Mouse (Mus musculus): ENCODE measurements around the gene Smim12. TPM values are rescaled to one million over a fixed set of nuclear protein-coding genes. Genes with fewer than 3 reads are reported as not detected.
A peak's percentile ranks its signal among the peaks of the same experiment; 100 is the strongest.

Smim12 gene
- 53.7 and 56.6 TPM in 2 replicates for polyA plus RNA-seq (2015; fragmentation: Nextera tagmentation; extraction: Ambion mirVana)

GRCm38 (mm10) chr4:127243552-127243951, at the start of gene Smim12:
TSS of gene Smim12 (plus strand) at chr4:127243784.
- peak within 1 kb of the TSS; percentile 61; the same call in 1 of the 2 replicates for H3K27ac ChIP-seq (replicated peaks)

GRCm38 (mm10) chr4:127194477-127195269, 48.9 kb upstream of the Smim12 start:
- no peak overlapping the region for H3K4me3 ChIP-seq
- no peak overlapping the region for H3K9ac ChIP-seq
- no peaks in the 10 kb centered on the region for H3K27me3 ChIP-seq
- peak overlapping the region; percentile 3; the same call in 1 of the 2 replicates for H3K27ac ChIP-seq (replicated peaks)
- 68% methylated on average over 25 of the region's 25 CpGs for WGBS
- peaks cover 5% of the 10 kb centered on the region; the same call in 1 of the 2 replicates for H3K36me3 ChIP-seq
- 0 out of 2 replicates have a peak, but pooled peaks have one; percentile 17 for ATAC-seq (ENCODE audit: low FRiP score, low read depth)
- no peak overlapping the region for H3K4me2 ChIP-seq
- H3K4me1 ChIP-seq (replicated peaks): peaks cover 22% of the 10 kb centered on the region
- H3K9me3 ChIP-seq: no peaks in the 10 kb centered on the region

More at GRCm38 (mm10) chr4:127243552-127243951, at the start of gene Smim12:
- Histone ChIP-seq H3K36me3 (peaks cover 11% of the 10 kb centered on the region), H3K4me1 (replicated peaks) (peaks cover 17% of the 10 kb centered on the region), H3K4me3 (peak within 1 kb of the TSS; percentile 90), H3K27me3 (no peaks in the 10 kb centered on the region), H3K9me3 (no peaks in the 10 kb centered on the region), H3K9ac (peak within 1 kb of the TSS; percentile 87), H3K4me2 (peak within 1 kb of the TSS; percentile 87)
- WGBS: under 1% methylated on average over 29 of the region's 29 CpGs
- peak; percentile 94 for ATAC-seq (ENCODE audit: low FRiP score, low read depth)

DNA sequence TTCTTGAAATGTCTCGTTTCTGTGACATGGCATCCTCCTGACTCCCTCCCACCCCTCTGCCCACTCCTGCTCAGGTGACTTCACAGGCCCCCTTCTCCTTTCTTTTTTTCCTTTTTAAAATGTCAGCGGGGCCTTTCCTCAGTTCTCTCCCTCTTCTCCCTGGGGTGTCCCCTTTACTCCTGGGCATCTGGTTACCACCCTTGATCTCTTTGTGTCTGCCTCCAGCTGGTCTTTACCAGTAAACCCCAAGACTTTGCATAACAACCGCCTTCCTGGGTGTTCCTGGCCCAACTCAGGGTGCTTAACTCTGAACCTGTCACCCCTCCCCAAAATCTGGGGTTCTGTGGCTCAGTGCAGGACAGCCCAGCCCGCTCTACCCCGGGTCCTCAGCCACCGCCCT, 45.0 kb upstream of the Smim12 start:
- Histone ChIP-seq H3K36me3 (peaks cover 11% of the 10 kb centered on the region), H3K9ac (no peak overlapping the region), H3K4me3 (no peak overlapping the region), H3K4me1 (replicated peaks) (peaks cover 14% of the 10 kb centered on the region), H3K9me3 (no peaks in the 10 kb centered on the region), H3K27ac (replicated peaks) (no peak overlapping the region), H3K27me3 (no peaks in the 10 kb centered on the region), H3K4me2 (no peak overlapping the region)
- 34% methylated on average over 6 of the region's 6 CpGs for WGBS
- ATAC-seq (ENCODE audit: low FRiP score, low read depth): 0 out of 2 replicates have a peak, but pooled peaks have one; percentile 17

DNA sequence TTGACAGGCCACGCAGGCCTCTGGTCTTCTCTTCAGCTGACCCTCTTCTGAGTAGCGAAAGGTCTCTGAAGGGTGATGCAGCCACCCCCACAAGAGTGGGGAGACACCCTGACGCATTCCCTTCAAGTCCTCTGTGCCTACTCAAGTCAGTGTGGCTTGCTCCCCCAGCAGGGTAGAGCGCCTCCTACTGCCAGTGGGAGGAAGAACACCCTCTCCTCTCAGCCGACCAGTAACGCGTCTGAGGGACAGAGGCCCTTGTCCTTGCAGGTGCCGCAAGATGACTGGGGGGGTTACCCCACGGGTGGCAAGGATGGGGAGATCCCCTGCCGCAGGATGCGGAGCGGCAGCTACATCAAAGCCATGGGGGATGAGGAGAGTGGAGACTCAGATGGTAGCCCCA, 44.2 kb upstream of the Smim12 start:
- Histone ChIP-seq H3K27ac (replicated peaks) (no peak overlapping the region), H3K4me3 (no peak overlapping the region), H3K9ac (no peak overlapping the region), H3K4me2 (no peak overlapping the region), H3K9me3 (no peaks in the 10 kb centered on the region), H3K4me1 (replicated peaks) (peaks cover 6% of the 10 kb centered on the region; the same call in 1 of the 2 replicates), H3K27me3 (no peaks in the 10 kb centered on the region), H3K36me3 (peaks cover 11% of the 10 kb centered on the region)
- 64% methylated on average over 12 of the region's 12 CpGs for WGBS
- ATAC-seq (ENCODE audit: low FRiP score, low read depth): no peak

DNA sequence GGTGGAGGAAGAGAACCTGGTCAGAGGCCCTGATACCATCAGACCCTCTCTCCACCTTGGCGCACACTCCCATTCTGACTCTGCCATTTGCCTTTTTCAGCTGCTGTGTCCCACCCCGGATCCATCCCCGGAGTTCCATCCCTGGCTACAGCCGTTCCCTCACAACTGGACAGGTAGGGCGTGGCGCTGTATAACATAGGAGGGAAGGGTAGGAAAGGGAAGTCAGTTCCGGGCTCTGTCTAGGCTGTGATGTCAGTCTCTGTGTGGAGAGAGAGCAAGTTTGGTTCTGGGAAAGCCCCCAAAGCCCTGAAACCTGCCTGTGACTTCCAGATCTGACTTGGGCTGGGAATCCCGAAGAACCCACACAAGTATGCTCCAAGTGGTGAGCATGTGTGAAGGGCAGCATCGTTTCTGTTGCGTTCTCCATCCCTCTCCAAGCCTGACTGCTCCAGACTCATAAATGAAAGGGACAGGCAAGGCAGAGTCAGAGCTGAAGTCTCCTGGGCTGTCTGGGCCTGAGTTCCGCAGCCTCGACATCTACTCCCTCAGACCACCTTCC, 43.3 kb upstream of the Smim12 start:
- H3K4me2 ChIP-seq: no peak overlapping the region
- H3K4me3 ChIP-seq: no peak overlapping the region
- H3K36me3 ChIP-seq: peaks cover 11% of the 10 kb centered on the region
- 91% methylated on average over 12 of the region's 12 CpGs for WGBS
- no peak overlapping the region for H3K9ac ChIP-seq
- H3K27me3 ChIP-seq: no peaks in the 10 kb centered on the region
- no peak overlapping the region for H3K27ac ChIP-seq (replicated peaks)
- ATAC-seq (ENCODE audit: low FRiP score, low read depth): no peak; the same call in 1 of the 2 replicates
- no peaks in the 10 kb centered on the region for H3K9me3 ChIP-seq
- no peaks in the 10 kb centered on the region for H3K4me1 ChIP-seq (replicated peaks)

GRCm38 (mm10) chr4:127200769-127201617, 42.6 kb upstream of the Smim12 start:
- Histone ChIP-seq H3K9me3 (no peaks in the 10 kb centered on the region), H3K4me2 (no peak overlapping the region), H3K4me1 (replicated peaks) (no peaks in the 10 kb centered on the region), H3K27me3 (no peaks in the 10 kb centered on the region), H3K4me3 (no peak overlapping the region), H3K27ac (replicated peaks) (no peak overlapping the region), H3K9ac (no peak overlapping the region), H3K36me3 (peaks cover 6% of the 10 kb centered on the region; the same call in 1 of the 2 replicates)
- WGBS: 70% methylated on average over 13 of the region's 13 CpGs
- ATAC-seq (ENCODE audit: low FRiP score, low read depth): no peak

- 82% methylated on average over 1 of the region's 1 CpGs for WGBS
- H3K4me3 ChIP-seq: no peak overlapping the region
- no peak for ATAC-seq (ENCODE audit: low FRiP score, low read depth)
- H3K4me2 ChIP-seq: no peak overlapping the region
- H3K27ac ChIP-seq (replicated peaks): no peak overlapping the region
- no peaks in the 10 kb centered on the region for H3K4me1 ChIP-seq (replicated peaks)
- H3K36me3 ChIP-seq: peaks cover 6% of the 10 kb centered on the region; the same call in 1 of the 2 replicates
- no peaks in the 10 kb centered on the region for H3K9me3 ChIP-seq
- no peaks in the 10 kb centered on the region for H3K27me3 ChIP-seq
- no peak overlapping the region for H3K9ac ChIP-seq
Observed at GRCm38 (mm10) chr4:127203081-127203480, 40.5 kb upstream of the Smim12 start.

DNA sequence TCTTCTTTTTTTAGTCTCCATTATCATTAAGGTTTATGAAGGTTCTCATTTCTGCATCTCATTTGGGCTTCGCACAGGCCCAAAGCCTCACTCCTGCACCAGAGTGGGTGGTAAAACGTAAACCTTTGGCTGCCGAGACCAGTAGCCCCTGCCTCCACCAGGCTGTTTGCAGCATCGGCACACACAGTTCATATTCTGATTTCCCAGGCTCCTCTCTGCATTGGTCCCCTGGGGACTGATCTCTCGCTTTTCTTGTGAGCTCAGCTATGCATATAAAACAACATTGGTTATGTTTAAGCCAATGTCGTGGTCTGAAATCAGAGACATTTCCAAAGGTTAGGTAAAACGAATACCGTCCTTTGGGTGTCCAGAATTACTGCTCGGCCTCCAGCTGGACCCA, 32.3 kb upstream of the Smim12 start:
- 46% methylated on average over 9 of the region's 9 CpGs for WGBS
- H3K9ac ChIP-seq: no peak overlapping the region
- H3K4me2 ChIP-seq: no peak overlapping the region
- H3K36me3 ChIP-seq: no peaks in the 10 kb centered on the region
- no peak for ATAC-seq (ENCODE audit: low FRiP score, low read depth)
- H3K4me1 ChIP-seq (replicated peaks): peaks cover 14% of the 10 kb centered on the region
- no peak overlapping the region for H3K4me3 ChIP-seq
- H3K27me3 ChIP-seq: no peaks in the 10 kb centered on the region
- peak overlapping the region; percentile 71 for H3K27ac ChIP-seq (replicated peaks)
- no peaks in the 10 kb centered on the region for H3K9me3 ChIP-seq

GRCm38 (mm10) chr4:127214510-127214909, 29.1 kb upstream of the Smim12 start:
- peaks cover 14% of the 10 kb centered on the region for H3K4me1 ChIP-seq (replicated peaks)
- H3K36me3 ChIP-seq: no peaks in the 10 kb centered on the region
- WGBS: 18% methylated on average over 28 of the region's 28 CpGs
- 0 out of 2 replicates have a peak, but pooled peaks have one; percentile 50 for ATAC-seq (ENCODE audit: low FRiP score, low read depth)
- no peak overlapping the region for H3K4me2 ChIP-seq
- H3K4me3 ChIP-seq: no peak overlapping the region
- no peaks in the 10 kb centered on the region for H3K27me3 ChIP-seq
- H3K9ac ChIP-seq: no peak overlapping the region
- no peak overlapping the region for H3K27ac ChIP-seq (replicated peaks)
- H3K9me3 ChIP-seq: no peaks in the 10 kb centered on the region

- Histone ChIP-seq H3K4me1 (replicated peaks) (peaks cover 14% of the 10 kb centered on the region), H3K4me2 (no peak overlapping the region), H3K9ac (no peak overlapping the region), H3K4me3 (no peak overlapping the region), H3K36me3 (no peaks in the 10 kb centered on the region), H3K27ac (replicated peaks) (no peak overlapping the region), H3K27me3 (no peaks in the 10 kb centered on the region), H3K9me3 (no peaks in the 10 kb centered on the region)
- WGBS: 59% methylated on average over 11 of the region's 11 CpGs
- no peak for ATAC-seq (ENCODE audit: low FRiP score, low read depth)
Observed at GRCm38 (mm10) chr4:127215103-127215502, 28.5 kb upstream of the Smim12 start.

GRCm38 (mm10) chr4:127215799-127216198, 27.8 kb upstream of the Smim12 start:
- ATAC-seq (ENCODE audit: low FRiP score, low read depth): no peak
- 44% methylated on average over 8 of the region's 9 CpGs for WGBS
- no peak overlapping the region for H3K27ac ChIP-seq (replicated peaks)
- H3K36me3 ChIP-seq: peaks cover 4% of the 10 kb centered on the region
- no peak overlapping the region for H3K4me3 ChIP-seq
- H3K9me3 ChIP-seq: no peaks in the 10 kb centered on the region
- H3K4me2 ChIP-seq: no peak overlapping the region
- H3K9ac ChIP-seq: no peak overlapping the region
- peaks cover 8% of the 10 kb centered on the region for H3K4me1 ChIP-seq (replicated peaks)
- no peaks in the 10 kb centered on the region for H3K27me3 ChIP-seq
